Mouse (Mus musculus) heart, postnatal 0 days (tissue): Measurements from ENCODE around the gene Slc25a21. TPM values are rescaled to one million over a fixed set of nuclear protein-coding genes. Genes with fewer than 3 reads are reported as not detected.
A peak's percentile ranks its signal among the peaks of the same experiment; 100 is the strongest.

ENCODE experiments used
- ATAC-seq: fragments of 200-750 bp; cut with Nextera tagmentation; 2 replicates; pipeline ENCODE4 v1.8.0; 2017; ENCODE audit warnings: low read depth, moderate number of reproducible peaks, moderate library complexity; ENCODE audit not compliant: insufficient read depth
- DNase-seq: peaks from one replicate; pipeline ENCODE4 v3.0.0-alpha.2; 2016; ENCODE audit warnings: low spot score
- H3K27ac ChIP-seq: fragments of 300-500 bp; sonication (generic); 2 replicates; pipeline ENCODE4 v1.5.1; 2014; ENCODE audit warnings: low read depth, mild to moderate bottlenecking
- H3K27me3 ChIP-seq: fragments of 300-500 bp; sonication (generic); 2 replicates; pipeline ENCODE4 v1.6.1; 2014; ENCODE audit warnings: low read length, mixed read lengths; ENCODE audit not compliant: control insufficient read depth, insufficient read depth
- H3K36me3 ChIP-seq: fragments of 300-500 bp; sonication (generic); replicated peaks from 2 replicates; pipeline ENCODE4 v1.6.1; 2014; ENCODE audit warnings: low read length, mixed read lengths; ENCODE audit not compliant: control insufficient read depth, insufficient read depth
- H3K4me1 ChIP-seq: fragments of 300-500 bp; sonication (generic); 2 replicates; pipeline ENCODE4 v1.6.1; 2014; ENCODE audit warnings: antibody characterized with exemption; ENCODE audit not compliant: control insufficient read depth, insufficient read depth
- H3K4me2 ChIP-seq: fragments of 300-500 bp; sonication (generic); 2 replicates; pipeline ENCODE4 v1.6.1; 2014; ENCODE audit warnings: low read depth, mild to moderate bottlenecking, low read length, moderate library complexity
- H3K4me3 ChIP-seq: fragments of 300-500 bp; sonication (generic); 2 replicates; pipeline ENCODE4 v1.5.1; 2014; ENCODE audit warnings: low read depth, low read length
- H3K9ac ChIP-seq: fragments of 300-500 bp; sonication (generic); replicated peaks from 2 replicates; pipeline ENCODE4 v1.6.1; 2014; ENCODE audit warnings: low read depth, low read length, mixed read lengths
- H3K9me3 ChIP-seq: fragments of 300-500 bp; sonication (generic); replicated peaks from 2 replicates; pipeline ENCODE4 v1.6.1; 2016; ENCODE audit warnings: low read length; ENCODE audit not compliant: control insufficient read depth
- CTCF ChIP-seq: IDR thresholded peaks from 2 replicates; pipeline ENCODE4 v1.5.1; 2016; ENCODE audit warnings: antibody characterized with exemption, control low read depth, low read depth
- EP300 ChIP-seq: IDR thresholded peaks from 2 replicates; pipeline ENCODE4 v1.6.1; 2016; ENCODE audit warnings: antibody characterized with exemption, low read depth
- WGBS: fragments of 180-500 bp; shearing (Covaris S2); extraction: QIAGEN DNeasy Blood & Tissue Kit; methylation state at CpG from one replicate; pipeline ENCODE4 v1.1.7; 2014; 5-methylcytosine and 5-hydroxymethylcytosine counted together
- polyA plus RNA-seq: library from polyadenylated mRNA; unstranded; fragments of >200 nt; fragmentation: Nextera tagmentation; extraction: Ambion mirVana; gene quantifications from 2 replicates; pipeline ENCODE4 v1.2.1, GENCODE M21; 2015
- total RNA-seq: library from RNA; depleted of rRNA; stranded (reverse); fragments of >200 nt; gene quantifications from 2 replicates; pipeline ENCODE4 v1.2.3, GENCODE M21; 2014; ENCODE audit warnings: low replicate concordance

Slc25a21 gene
- total and polyA plus RNA-seq, 2 experiments from 2014 or later, result 0.31 TPM; not detected in 1

GRCm38 (mm10) chr12:56699351-56699750, 497.9 kb downstream of the Slc25a21 start:
- no peak overlapping the region for H3K27ac ChIP-seq
- WGBS, result 33% methylated on average over 3 of the region's 3 CpGs
- H3K27me3 ChIP-seq, result peaks cover 92% of the 10 kb centered on the region
- no peak overlapping the region for H3K4me3 ChIP-seq
- no peak overlapping the region for H3K4me2 ChIP-seq
- no peaks in the 10 kb centered on the region for H3K36me3 ChIP-seq
- no peak for TF ChIP-seq EP300
- TF ChIP-seq CTCF, result no peak
- H3K9ac ChIP-seq, result no peak overlapping the region
- peaks cover 3% of the 10 kb centered on the region; the same call in 1 of the 2 replicates for H3K4me1 ChIP-seq
- no peaks in the 10 kb centered on the region for H3K9me3 ChIP-seq
- no peak for ATAC-seq
- no peak for DNase-seq

DNA sequence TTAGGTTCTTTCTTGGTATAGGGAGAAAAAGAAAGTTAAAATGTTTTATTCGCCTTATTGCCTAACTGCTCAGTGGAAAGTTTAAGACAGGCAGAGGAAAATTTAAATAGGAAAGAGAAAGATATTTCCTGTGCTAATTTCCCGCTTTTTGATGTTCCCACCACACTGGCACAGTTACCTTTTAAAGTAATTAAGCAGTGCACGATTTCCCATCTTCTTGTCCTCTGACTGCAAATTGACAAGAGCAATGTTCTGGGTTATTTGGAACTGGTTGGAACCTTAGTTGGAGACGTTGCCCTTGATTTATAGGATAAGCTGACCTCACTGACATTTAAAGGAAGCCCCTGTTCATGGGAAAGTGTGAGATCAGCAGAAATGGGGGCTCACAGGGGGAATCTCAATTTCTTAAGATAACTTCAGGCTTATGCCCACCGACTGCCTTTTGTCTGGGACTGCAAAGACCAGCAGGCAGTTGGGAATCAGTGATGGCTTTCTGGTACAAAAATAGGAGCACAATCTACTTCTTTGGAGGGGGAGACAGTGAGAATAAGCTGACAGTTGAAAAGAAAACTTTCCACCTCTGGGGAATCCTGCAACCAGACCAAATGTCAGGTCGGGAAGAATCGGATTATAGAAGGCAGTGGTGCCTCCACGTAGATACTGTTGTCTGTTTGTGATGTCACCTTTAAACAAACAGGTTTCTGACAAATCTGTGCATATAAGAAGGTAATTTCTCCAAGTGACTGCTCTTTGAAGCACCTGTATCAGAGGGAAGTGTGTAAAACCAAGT, 498.9 kb downstream of the Slc25a21 start:
- H3K4me3 ChIP-seq, result no peak overlapping the region
- H3K4me2 ChIP-seq, result no peak overlapping the region
- H3K4me1 ChIP-seq, result peaks cover 3% of the 10 kb centered on the region; the same call in 1 of the 2 replicates
- H3K9ac ChIP-seq, result no peak overlapping the region
- H3K27me3 ChIP-seq, result peaks cover 94% of the 10 kb centered on the region
- H3K36me3 ChIP-seq, result no peaks in the 10 kb centered on the region
- 6% methylated on average over 8 of the region's 8 CpGs for WGBS
- DNase-seq, result no peak
- H3K9me3 ChIP-seq, result no peaks in the 10 kb centered on the region
- TF ChIP-seq CTCF, result no peak
- no peak for TF ChIP-seq EP300
- no peak for ATAC-seq
- no peak overlapping the region for H3K27ac ChIP-seq

DNA sequence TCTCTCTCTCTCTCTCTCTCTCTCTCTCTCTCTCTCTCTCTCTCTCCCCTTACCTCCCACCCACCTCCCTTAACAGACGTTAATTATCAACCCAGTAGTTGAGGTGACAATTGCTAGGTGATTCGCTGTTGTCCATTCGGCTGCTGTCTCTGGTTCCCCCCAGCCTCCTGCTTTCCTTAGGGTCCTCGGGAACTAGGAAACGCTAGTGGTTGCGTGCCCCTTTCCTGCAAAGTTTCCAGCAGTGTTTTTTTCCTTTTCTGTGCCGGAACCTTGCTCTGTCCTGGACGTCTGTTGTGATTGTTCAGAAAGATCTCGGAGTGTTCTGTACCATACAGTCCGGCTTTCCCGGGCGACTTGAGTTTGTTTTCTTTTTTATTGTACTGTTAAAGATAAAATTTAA, 499.5 kb downstream of the Slc25a21 start:
- no peak for ATAC-seq
- H3K4me3 ChIP-seq, result peak overlapping the region; percentile 23
- H3K9me3 ChIP-seq, result no peaks in the 10 kb centered on the region
- H3K4me1 ChIP-seq, result peaks cover 3% of the 10 kb centered on the region; the same call in 1 of the 2 replicates
- no peak overlapping the region for H3K9ac ChIP-seq
- no peak for DNase-seq
- H3K36me3 ChIP-seq, result no peaks in the 10 kb centered on the region
- TF ChIP-seq CTCF, result no peak
- no peak for TF ChIP-seq EP300
- peak overlapping the region; percentile 6; the same call in 1 of the 2 replicates for H3K4me2 ChIP-seq
- H3K27me3 ChIP-seq, result peaks cover 97% of the 10 kb centered on the region
- no peak overlapping the region for H3K27ac ChIP-seq
- 2% methylated on average over 12 of the region's 12 CpGs for WGBS

DNA sequence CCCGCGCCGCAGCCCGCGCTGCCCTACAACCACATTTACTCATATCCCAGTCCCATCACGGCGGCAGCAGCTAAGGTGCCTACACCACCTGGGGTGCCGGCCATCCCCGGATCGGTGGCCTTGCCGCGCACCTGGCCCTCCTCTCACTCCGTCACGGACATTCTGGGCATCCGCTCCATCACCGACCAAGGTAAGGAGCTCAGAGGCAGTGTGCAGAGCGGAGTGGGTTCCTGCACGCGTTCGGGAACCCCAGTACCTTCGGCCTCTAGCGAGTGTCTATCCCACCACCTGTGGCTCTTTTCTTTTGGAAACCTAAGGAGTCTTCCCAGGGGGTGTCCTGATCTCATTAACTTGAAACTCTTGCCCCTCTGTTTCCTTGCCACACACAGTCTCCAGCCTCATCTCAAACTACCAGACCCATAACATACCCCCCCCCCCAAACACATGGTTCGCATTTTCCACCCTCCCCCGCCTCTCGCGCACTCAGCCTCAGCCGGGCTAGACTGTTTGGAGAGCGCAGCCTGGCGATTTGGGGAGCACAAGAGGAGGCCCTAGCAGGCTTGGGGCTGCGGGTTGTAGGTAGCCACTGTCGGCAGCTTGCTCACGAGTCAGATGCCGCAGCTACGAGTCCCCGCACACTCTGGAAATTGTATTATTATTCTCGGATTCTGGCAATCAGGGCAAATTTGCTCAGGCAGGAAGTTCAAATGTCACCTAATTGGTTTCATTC, 500.1 kb downstream of the Slc25a21 start:
- Histone ChIP-seq H3K4me2 (peak overlapping the region; percentile 55), H3K9ac (no peak overlapping the region), H3K4me3 (peak overlapping the region; percentile 37), H3K27me3 (peaks cover 98% of the 10 kb centered on the region), H3K9me3 (no peaks in the 10 kb centered on the region), H3K36me3 (no peaks in the 10 kb centered on the region), H3K4me1 (peaks cover 3% of the 10 kb centered on the region; the same call in 1 of the 2 replicates), H3K27ac (no peak overlapping the region)
- no peak for ATAC-seq
- DNase-seq, result no peak
- WGBS, result 2% methylated on average over 36 of the region's 36 CpGs
- TF ChIP-seq CTCF (no peak), EP300 (no peak)

- no peak for TF ChIP-seq EP300
- no peak for TF ChIP-seq CTCF
- peak overlapping the region; percentile 37 for H3K4me3 ChIP-seq
- ATAC-seq (no peak), DNase-seq (no peak)
- under 1% methylated on average over 56 of the region's 57 CpGs for WGBS
- H3K4me2 ChIP-seq, result peak overlapping the region; percentile 55
- H3K27me3 ChIP-seq, result peaks cover 99% of the 10 kb centered on the region
- H3K9me3 ChIP-seq, result no peaks in the 10 kb centered on the region
- no peak overlapping the region for H3K9ac ChIP-seq
- H3K27ac ChIP-seq, result no peak overlapping the region
- H3K36me3 ChIP-seq, result no peaks in the 10 kb centered on the region
- peaks cover 3% of the 10 kb centered on the region; the same call in 1 of the 2 replicates for H3K4me1 ChIP-seq
These were observed 500.9 kb downstream of the Slc25a21 start for GRCm38 (mm10) chr12:56696174-56697010.
